Mouse (Mus musculus) myocyte (in vitro differentiated cells): ENCODE results near the gene Gm28539. TPM values are rescaled to one million over a fixed set of nuclear protein-coding genes. Genes with fewer than 3 reads are reported as not detected.

ENCODE experiments used
- H3K27me3 ChIP-seq: one replicate; pipeline ENCODE4 v1.6.1; 2011; ENCODE audit not compliant: control insufficient read depth, insufficient read depth, insufficient read length
- H3K36me3 ChIP-seq: one replicate; pipeline ENCODE4 v1.6.1; 2011; ENCODE audit not compliant: control insufficient read depth, insufficient read depth
- H3K4me2 ChIP-seq: one replicate; pipeline ENCODE4 v1.6.1; 2011; ENCODE audit warnings: low read depth, control low read depth
- H3K4me3 ChIP-seq: one replicate; pipeline ENCODE4 v1.5.1; 2011; ENCODE audit warnings: mild to moderate bottlenecking, control low read depth, moderate library complexity
- H3K79me2 ChIP-seq: one replicate; pipeline ENCODE4 v1.6.1; 2011; ENCODE audit not compliant: control insufficient read depth, insufficient read depth
- H3ac ChIP-seq: one replicate; pipeline ENCODE4 v1.6.1; 2011; ENCODE audit not compliant: control insufficient read depth, insufficient read length
- CEBPB ChIP-seq: IDR thresholded peaks from 2 replicates; pipeline ENCODE4 v1.6.1; 2011; ENCODE audit warnings: mild to moderate bottlenecking, moderate library complexity; ENCODE audit not compliant: poor library complexity, insufficient read depth, severe bottlenecking
- E2F4 ChIP-seq: IDR thresholded peaks from one replicate; pipeline ENCODE4 v1.6.1; 2011; ENCODE audit warnings: mild to moderate bottlenecking, control low read depth, moderate library complexity; ENCODE audit not compliant: insufficient read depth
- MAX ChIP-seq: IDR thresholded peaks from one replicate; pipeline ENCODE4 v1.6.1; 2011; ENCODE audit warnings: low read depth, mild to moderate bottlenecking, control low read depth
- MYOD1 ChIP-seq, 3 experiments: IDR thresholded peaks; one replicate each; pipeline ENCODE4 v1.6.1; 2011; ENCODE audit warnings: control low read depth in 2 of 3, low read depth in 2 of 3, mild to moderate bottlenecking in 2 of 3, moderate library complexity in 1 of 3; ENCODE audit not compliant: insufficient read length in 2 of 3, control insufficient read depth in 1 of 3
- MYOG ChIP-seq, 3 experiments: IDR thresholded peaks; one replicate each; pipeline ENCODE4 v1.6.1; 2011; ENCODE audit warnings: control low read depth in 2 of 3, low read depth in 2 of 3, mild to moderate bottlenecking in 2 of 3; ENCODE audit not compliant: insufficient read length in 2 of 3, control insufficient read depth in 1 of 3, insufficient read depth in 1 of 3
- POLR2A ChIP-seq: IDR thresholded peaks from one replicate; pipeline ENCODE4 v1.6.1; 2011; ENCODE audit warnings: low read depth, mild to moderate bottlenecking, control low read depth, moderate library complexity; ENCODE audit not compliant: insufficient read length
- POLR2AphosphoS2 ChIP-seq: IDR thresholded peaks from one replicate; pipeline ENCODE4 v1.6.1; 2011; ENCODE audit warnings: low read depth, control low read depth; ENCODE audit not compliant: insufficient read length
- REST ChIP-seq: IDR thresholded peaks from one replicate; pipeline ENCODE4 v1.6.1; 2011; ENCODE audit warnings: mild to moderate bottlenecking, control low read depth, moderate library complexity; ENCODE audit not compliant: insufficient read depth, insufficient read length
- SRF ChIP-seq: IDR thresholded peaks from one replicate; pipeline ENCODE4 v1.6.1; 2011; ENCODE audit warnings: low read depth; ENCODE audit not compliant: control insufficient read depth, insufficient read length
- TCF12 ChIP-seq: IDR thresholded peaks from one replicate; pipeline ENCODE4 v1.6.1; 2011; ENCODE audit warnings: mild to moderate bottlenecking, control low read depth; ENCODE audit not compliant: poor library complexity, insufficient read depth, severe bottlenecking
- TCF3 ChIP-seq: IDR thresholded peaks from one replicate; pipeline ENCODE4 v1.6.1; 2011; ENCODE audit warnings: low read depth, control low read depth; ENCODE audit not compliant: insufficient read length
- USF1 ChIP-seq: IDR thresholded peaks from one replicate; pipeline ENCODE4 v1.6.1; 2011; ENCODE audit warnings: low read depth, mild to moderate bottlenecking, control low read depth, moderate library complexity
- polyA plus RNA-seq: library from polyadenylated mRNA; unstranded; fragments of >200 nt; fragmentation: generic; extraction: Trizol; gene quantifications from one replicate; pipeline ENCODE4 v1.2.1, GENCODE M21; 2012; ENCODE audit warnings: missing spikeins

The Gm28539 gene
- polyA plus RNA-seq, 1 experiment: 0.49 TPM

GRCm38 (mm10) chr16:18893840-18894372 is 57.5 kb downstream of the Gm28539 start:
- TF ChIP-seq POLR2AphosphoS2: no peak
- no peak for TF ChIP-seq TCF3
- no peak for TF ChIP-seq CEBPB
- TF ChIP-seq TCF12: no peak
- no peak overlapping the region for H3K4me2 ChIP-seq
- no peak overlapping the region for H3ac ChIP-seq
- H3K4me3 ChIP-seq: no peak overlapping the region
- peaks cover 28% of the 10 kb centered on the region for H3K36me3 ChIP-seq
- H3K27me3 ChIP-seq: no peaks in the 10 kb centered on the region
- H3K79me2 ChIP-seq: peaks cover 49% of the 10 kb centered on the region

GRCm38 (mm10) chr16:18895249-18895648 is 58.9 kb downstream of the Gm28539 start:
- Histone ChIP-seq H3K79me2 (peaks cover 35% of the 10 kb centered on the region), H3K4me2 (no peak overlapping the region), H3K4me3 (no peak overlapping the region), H3ac (no peak overlapping the region), H3K27me3 (no peaks in the 10 kb centered on the region), H3K36me3 (peaks cover 39% of the 10 kb centered on the region)
- TF ChIP-seq USF1 (no peak), CEBPB (no peak), POLR2A (no peak), MAX (no peak), SRF (no peak), MYOD1 (IDR thresholded peaks at IDR 0.05; ENCODE audit: control insufficient read depth in 1 of 3, insufficient read length in 2 of 3, low read depth in 2 of 3) (no peak)

- H3K27me3 ChIP-seq: no peaks in the 10 kb centered on the region
- H3K79me2 ChIP-seq: peaks cover 24% of the 10 kb centered on the region
- no peak for TF ChIP-seq REST
- TF ChIP-seq USF1: no peak
- no peak for TF ChIP-seq POLR2A
- no peak for TF ChIP-seq MYOG (IDR thresholded peaks at IDR 0.05; ENCODE audit: control insufficient read depth in 1 of 3, insufficient read depth in 1 of 3, insufficient read length in 2 of 3, low read depth in 2 of 3)
- no peak for TF ChIP-seq POLR2AphosphoS2
- TF ChIP-seq TCF3: no peak
- no peak for TF ChIP-seq E2F4
- TF ChIP-seq SRF: no peak
- no peak for TF ChIP-seq TCF12
- no peak for TF ChIP-seq MYOD1 (IDR thresholded peaks at IDR 0.05; ENCODE audit: control insufficient read depth in 1 of 3, insufficient read length in 2 of 3, low read depth in 2 of 3)
- no peak for TF ChIP-seq MAX
- no peak for TF ChIP-seq CEBPB
- H3K4me3 ChIP-seq: no peak overlapping the region
- H3ac ChIP-seq: no peak overlapping the region
- peaks cover 41% of the 10 kb centered on the region for H3K36me3 ChIP-seq
- H3K4me2 ChIP-seq: no peak overlapping the region
These were observed 60.0 kb downstream of the Gm28539 start for GRCm38 (mm10) chr16:18896429-18896828.

GRCm38 (mm10) chr16:18905648-18906047 is 69.3 kb downstream of the Gm28539 start:
- Histone ChIP-seq H3K27me3 (no peaks in the 10 kb centered on the region), H3K79me2 (no peaks in the 10 kb centered on the region), H3K36me3 (peaks cover 49% of the 10 kb centered on the region), H3K4me2 (no peak overlapping the region), H3ac (no peak overlapping the region), H3K4me3 (no peak overlapping the region)
- no peak for TF ChIP-seq USF1
- TF ChIP-seq MAX: no peak
- TF ChIP-seq TCF3: no peak
- no peak for TF ChIP-seq MYOG (IDR thresholded peaks at IDR 0.05; ENCODE audit: control insufficient read depth in 1 of 3, insufficient read depth in 1 of 3, insufficient read length in 2 of 3, low read depth in 2 of 3)
- TF ChIP-seq MYOD1 (IDR thresholded peaks at IDR 0.05; ENCODE audit: control insufficient read depth in 1 of 3, insufficient read length in 2 of 3, low read depth in 2 of 3): no peak
- TF ChIP-seq REST: no peak
- no peak for TF ChIP-seq TCF12
- TF ChIP-seq CEBPB: no peak
- TF ChIP-seq POLR2AphosphoS2: no peak
- no peak for TF ChIP-seq E2F4
- TF ChIP-seq POLR2A: no peak
- TF ChIP-seq SRF: no peak

GRCm38 (mm10) chr16:18916064-18916463 is 79.7 kb downstream of the Gm28539 start:
- Histone ChIP-seq H3K4me2 (no peak overlapping the region), H3ac (no peak overlapping the region), H3K79me2 (no peaks in the 10 kb centered on the region), H3K4me3 (no peak overlapping the region), H3K27me3 (no peaks in the 10 kb centered on the region), H3K36me3 (peaks cover 53% of the 10 kb centered on the region)
- TF ChIP-seq REST (no peak), E2F4 (no peak), MYOG (IDR thresholded peaks at IDR 0.05; ENCODE audit: control insufficient read depth in 1 of 3, insufficient read depth in 1 of 3, insufficient read length in 2 of 3, low read depth in 2 of 3) (no peak), CEBPB (no peak), POLR2A (no peak), SRF (no peak), MYOD1 (IDR thresholded peaks at IDR 0.05; ENCODE audit: control insufficient read depth in 1 of 3, insufficient read length in 2 of 3, low read depth in 2 of 3) (no peak), TCF3 (no peak), TCF12 (no peak)
